Mouse (Mus musculus): ENCODE results near the gene Tigd3. TPM values are rescaled to one million over a fixed set of nuclear protein-coding genes. Genes with fewer than 3 reads are reported as not detected.

Gene Tigd3
- total and polyA plus RNA-seq, 2 experiments from 2014 or later = 9.9 to 10.2 TPM

GRCm38 (mm10) chr19:5878362-5878722, 15.6 kb downstream of the Tigd3 start:
- TF ChIP-seq CTCF (IDR thresholded peaks at IDR 0.05; ENCODE audit: low read depth) = no peak
- Histone ChIP-seq H3K27ac (ENCODE audit: low read depth, low read length) (no peak overlapping the region), H3K4me2 (ENCODE audit: low read depth) (no peak overlapping the region)

GRCm38 (mm10) chr19:5877618-5878361, 16.2 kb downstream of the Tigd3 start, which contains the start of gene Slc25a45:
Gene Slc25a45 (plus strand): TSS chr19:5877808.
- Histone ChIP-seq H3K27ac (ENCODE audit: low read depth, low read length) (peak within 1 kb of the TSS; percentile 48; the same call in 1 of the 2 replicates), H3K9ac (no peak within 1 kb of the TSS), H3K4me3 (ENCODE audit: low read depth, low read length) (no peak within 1 kb of the TSS), H3K4me1 (ENCODE audit: insufficient read depth) (peaks cover 12% of the 10 kb centered on the region; the same call in 1 of the 2 replicates), H3K27me3 (ENCODE audit: insufficient read depth, low read length) (no peaks in the 10 kb centered on the region), H3K9me3 (ENCODE audit: low read length) (no peaks in the 10 kb centered on the region), H3K4me2 (ENCODE audit: low read depth) (no peak within 1 kb of the TSS), H3K36me3 (ENCODE audit: insufficient read depth) (no peaks in the 10 kb centered on the region)
- WGBS = 36% methylated on average over 15 of the region's 15 CpGs
- peak; percentile 86 for TF ChIP-seq CTCF (IDR thresholded peaks at IDR 0.05; ENCODE audit: low read depth)
- peak; percentile 75 for DNase-seq
- ATAC-seq = peak; percentile 65

More at GRCm38 (mm10) chr19:5878362-5878722, 15.6 kb downstream of the Tigd3 start:
- WGBS = 67% methylated on average over 7 of the region's 7 CpGs
- Histone ChIP-seq H3K36me3 (ENCODE audit: insufficient read depth) (no peaks in the 10 kb centered on the region), H3K4me3 (ENCODE audit: low read depth, low read length) (no peak overlapping the region), H3K9ac (no peak overlapping the region), H3K9me3 (ENCODE audit: low read length) (no peaks in the 10 kb centered on the region), H3K4me1 (ENCODE audit: insufficient read depth) (peaks cover 12% of the 10 kb centered on the region; the same call in 1 of the 2 replicates), H3K27me3 (ENCODE audit: insufficient read depth, low read length) (no peaks in the 10 kb centered on the region)
- no peak for ATAC-seq
- no peak for DNase-seq

- Histone ChIP-seq H3K9ac (peak within 1 kb of the TSS; percentile 63), H3K27ac (ENCODE audit: low read depth, low read length) (peak within 1 kb of the TSS; percentile 62), H3K36me3 (ENCODE audit: insufficient read depth) (no peaks in the 10 kb centered on the region), H3K4me3 (ENCODE audit: low read depth, low read length) (peak within 1 kb of the TSS; percentile 67), H3K4me1 (ENCODE audit: insufficient read depth) (peaks cover 12% of the 10 kb centered on the region; the same call in 1 of the 2 replicates), H3K9me3 (ENCODE audit: low read length) (no peaks in the 10 kb centered on the region), H3K27me3 (ENCODE audit: insufficient read depth, low read length) (no peaks in the 10 kb centered on the region), H3K4me2 (ENCODE audit: low read depth) (peak within 1 kb of the TSS; percentile 84)
- WGBS = under 1% methylated on average over 37 of the region's 37 CpGs
- ATAC-seq = peak; percentile 97
- TF ChIP-seq CTCF (IDR thresholded peaks at IDR 0.05; ENCODE audit: low read depth) = no peak
- peak; percentile 97 for DNase-seq
Observed at GRCm38 (mm10) chr19:5874969-5875480, 18.9 kb downstream of the Tigd3 start, which contains the start of gene Frmd8. Gene Frmd8 (minus strand): TSS chr19:5875274.

GRCm38 (mm10) chr19:5874391-5874968, 19.5 kb downstream of the Tigd3 start:
- H3K9ac ChIP-seq = peak overlapping the region; percentile 63
- 5% methylated on average over 13 of the region's 13 CpGs for WGBS
- ATAC-seq (no peak), DNase-seq (no peak)
- no peak overlapping the region for H3K27ac ChIP-seq (ENCODE audit: low read depth, low read length)
- H3K4me1 ChIP-seq (ENCODE audit: insufficient read depth) = peaks cover 12% of the 10 kb centered on the region; the same call in 1 of the 2 replicates
- no peaks in the 10 kb centered on the region for H3K27me3 ChIP-seq (ENCODE audit: insufficient read depth, low read length)
- no peaks in the 10 kb centered on the region for H3K9me3 ChIP-seq (ENCODE audit: low read length)
- no peak for TF ChIP-seq CTCF (IDR thresholded peaks at IDR 0.05; ENCODE audit: low read depth)
- 0 out of 2 replicates have a peak, but pooled peaks cover 1% of the 10 kb centered on the region for H3K36me3 ChIP-seq (ENCODE audit: insufficient read depth)
- peak overlapping the region; percentile 67 for H3K4me3 ChIP-seq (ENCODE audit: low read depth, low read length)
- H3K4me2 ChIP-seq (ENCODE audit: low read depth) = peak overlapping the region; percentile 84

- H3K4me3 ChIP-seq (ENCODE audit: low read depth, low read length) = no peak overlapping the region
- H3K9ac ChIP-seq = no peak overlapping the region
- WGBS = 92% methylated on average over 19 of the region's 19 CpGs
- ATAC-seq = no peak
- no peaks in the 10 kb centered on the region for H3K9me3 ChIP-seq (ENCODE audit: low read length)
- peaks cover 11% of the 10 kb centered on the region; the same call in 1 of the 2 replicates for H3K36me3 ChIP-seq (ENCODE audit: insufficient read depth)
- H3K27ac ChIP-seq (ENCODE audit: low read depth, low read length) = no peak overlapping the region
- no peak for TF ChIP-seq CTCF (IDR thresholded peaks at IDR 0.05; ENCODE audit: low read depth)
- H3K4me1 ChIP-seq (ENCODE audit: insufficient read depth) = peaks cover 12% of the 10 kb centered on the region; the same call in 1 of the 2 replicates
- no peak overlapping the region for H3K4me2 ChIP-seq (ENCODE audit: low read depth)
- DNase-seq = no peak
- H3K27me3 ChIP-seq (ENCODE audit: insufficient read depth, low read length) = no peaks in the 10 kb centered on the region
Observed at GRCm38 (mm10) chr19:5872931-5873556, 20.9 kb downstream of the Tigd3 start.

- Histone ChIP-seq H3K4me1 (ENCODE audit: insufficient read depth) (peaks cover 12% of the 10 kb centered on the region; the same call in 1 of the 2 replicates), H3K9ac (no peak overlapping the region), H3K4me3 (ENCODE audit: low read depth, low read length) (no peak overlapping the region), H3K9me3 (ENCODE audit: low read length) (no peaks in the 10 kb centered on the region), H3K27me3 (ENCODE audit: insufficient read depth, low read length) (no peaks in the 10 kb centered on the region), H3K27ac (ENCODE audit: low read depth, low read length) (no peak overlapping the region), H3K36me3 (ENCODE audit: insufficient read depth) (peaks cover 14% of the 10 kb centered on the region), H3K4me2 (ENCODE audit: low read depth) (no peak overlapping the region)
- DNase-seq = no peak
- 97% methylated on average over 4 of the region's 4 CpGs for WGBS
- no peak for ATAC-seq
- no peak for TF ChIP-seq CTCF (IDR thresholded peaks at IDR 0.05; ENCODE audit: low read depth)
Observed at GRCm38 (mm10) chr19:5872528-5872927, 21.4 kb downstream of the Tigd3 start.
